ENCODE assay signal across 10 mouse cellular contexts in genomic region chr14:104676810-104677209, GRCm38 (mm10).
DNase-seq lines count a peak whose midpoint lies in the region; ATAC-seq lines count a peak whose summit lies in the region.
"Had no signal": no experiment of that assay in that cellular context is flagged by ENCODE, and none has a peak within 500 bp of the region (broad histone marks: within the 10 kb centered on the region; RNA-seq: fewer than 3 reads in every experiment).

No protein-coding gene starts in this region.

- no peaks in the 10 kb centered on the region for H3K27me3 ChIP-seq in forebrain, embryonic 12.5 days
- H3K27me3 ChIP-seq in limb, embryonic 11.5 days (ENCODE audit: control insufficient read depth, insufficient read depth, low read length), result no peaks in the 10 kb centered on the region

- H3K4me3 ChIP-seq in forebrain, embryonic 12.5 days (replicated peaks), result no peak overlapping the region
- H3K4me3 ChIP-seq in limb, embryonic 11.5 days (ENCODE audit: low read depth, low read length), result no peak overlapping the region

- no peaks in the 10 kb centered on the region for H3K9me3 ChIP-seq in forebrain, embryonic 12.5 days
- no peaks in the 10 kb centered on the region for H3K9me3 ChIP-seq in limb, embryonic 11.5 days (ENCODE audit: control insufficient read depth, low read length)

- H3K4me2 ChIP-seq in forebrain, embryonic 12.5 days, result no peak overlapping the region
- H3K4me2 ChIP-seq in limb, embryonic 11.5 days (ENCODE audit: low read depth, severe bottlenecking), result no peak overlapping the region

- H3K9ac ChIP-seq in forebrain, embryonic 12.5 days, result no peak overlapping the region
- no peak overlapping the region for H3K9ac ChIP-seq in limb, embryonic 11.5 days (ENCODE audit: low read length)

- no peak overlapping the region for H3K27ac ChIP-seq in forebrain, embryonic 12.5 days
- H3K27ac ChIP-seq in limb, embryonic 11.5 days (replicated peaks; ENCODE audit: low read depth, low read length), result no peak overlapping the region

- 10% methylated on average over 7 of the region's 7 CpGs for WGBS in forebrain, embryonic 12.5 days
- WGBS in limb, embryonic 11.5 days, result 3% methylated on average over 7 of the region's 7 CpGs

- peak; percentile 78 for ATAC-seq in forebrain, embryonic 12.5 days (ENCODE audit: low FRiP score)
- peak; percentile 75; the same call in 1 of the 2 replicates for ATAC-seq in limb, embryonic 11.5 days (ENCODE audit: insufficient number of reproducible peaks, low FRiP score, low TSS enrichment, low read depth)

- peak; percentile 3 to 12 for DNase-seq in kidney, postnatal 4 days
- no peak for DNase-seq in kidney, adult 11 months
- peak; percentile 41 for DNase-seq in limb, embryonic 11.5 days (ENCODE audit: low spot score)
- DNase-seq in retina, embryonic 14.5 days (ENCODE audit: low spot score), result peak; percentile 53
- no peak for DNase-seq in spleen, adult 18-20 months
- DNase-seq in layer of hippocampus, adult 9-11 months, result no peak
- DNase-seq: adrenal gland, adult 2 months; lung, postnatal 36 days; thymus, postnatal 25 days had no signal

- H3K4me1 ChIP-seq in forebrain, embryonic 12.5 days, result peaks cover 8% of the 10 kb centered on the region
- H3K4me1 ChIP-seq in limb, embryonic 11.5 days (ENCODE audit: control insufficient read depth, insufficient read depth, low read length), result no peaks in the 10 kb centered on the region

- no peaks in the 10 kb centered on the region for H3K36me3 ChIP-seq in forebrain, embryonic 12.5 days (replicated peaks)
- H3K36me3 ChIP-seq in limb, embryonic 11.5 days (ENCODE audit: control insufficient read depth, insufficient read depth, low read length), result no peaks in the 10 kb centered on the region

Comparison
In these comparisons a context has a peak if more than half of its experiments do, and no peak if none do; other contexts are left out.
1. DNase-seq: peak in kidney, postnatal 4 days (2 of 2), limb, embryonic 11.5 days (single experiment) and retina, embryonic 14.5 days (single experiment); none in kidney, adult 11 months (single experiment), spleen, adult 18-20 months (0 of 2) and layer of hippocampus, adult 9-11 months (single experiment).